In genomic region chr10:128095003-128095636, GRCm38 (mm10) we compare ENCODE assay signal across 8 mouse cellular contexts. TPM values are rescaled to one million over a fixed set of nuclear protein-coding genes. Genes with fewer than 3 reads are reported as not detected.
DNase-seq lines count a peak whose midpoint lies in the region; ATAC-seq lines count a peak whose summit lies in the region.

No protein-coding gene starts in this region.

- WGBS in kidney, embryonic 15.5 days, result 42% methylated on average over 9 of the region's 9 CpGs
- WGBS in forebrain, embryonic 16.5 days, result 28% methylated on average over 9 of the region's 9 CpGs
- WGBS in macrophage (ENCODE audit: missing documents), result 25% methylated on average over 9 of the region's 9 CpGs

- no peaks in the 10 kb centered on the region for H3K9me3 ChIP-seq in kidney, embryonic 15.5 days (replicated peaks)
- H3K9me3 ChIP-seq in forebrain, embryonic 16.5 days (ENCODE audit: control insufficient read depth, low read length), result no peaks in the 10 kb centered on the region

- H3K4me3 ChIP-seq in kidney, embryonic 15.5 days (replicated peaks), result peak overlapping the region; percentile 91
- no peak overlapping the region for H3K4me3 ChIP-seq in forebrain, embryonic 16.5 days (replicated peaks; ENCODE audit: low read length)
- H3K4me3 ChIP-seq in macrophage (ENCODE audit: inconsistent target), result peak overlapping the region; percentile 57

- H3K79me2 ChIP-seq in macrophage (ENCODE audit: inconsistent target), result peaks cover 58% of the 10 kb centered on the region

- no peaks in the 10 kb centered on the region for H3K27me3 ChIP-seq in kidney, embryonic 15.5 days
- no peaks in the 10 kb centered on the region for H3K27me3 ChIP-seq in forebrain, embryonic 16.5 days (replicated peaks; ENCODE audit: control insufficient read depth, insufficient read depth, low read length)

- no peak overlapping the region for H3K9ac ChIP-seq in kidney, embryonic 15.5 days
- no peak overlapping the region for H3K9ac ChIP-seq in forebrain, embryonic 16.5 days (replicated peaks; ENCODE audit: low read depth, low read length)

- H3K27ac ChIP-seq in kidney, embryonic 15.5 days, result peak overlapping the region; percentile 99
- no peak overlapping the region for H3K27ac ChIP-seq in forebrain, embryonic 16.5 days (ENCODE audit: low read length)
- H3K27ac ChIP-seq in macrophage, result peak overlapping the region; percentile 66

- H3K36me3 ChIP-seq in kidney, embryonic 15.5 days, result peaks cover 12% of the 10 kb centered on the region
- H3K36me3 ChIP-seq in forebrain, embryonic 16.5 days (ENCODE audit: control insufficient read depth, insufficient read depth), result peaks cover under 1% of the 10 kb centered on the region; the same call in 1 of the 2 replicates
- H3K36me3 ChIP-seq in macrophage (ENCODE audit: inconsistent target), result no peaks in the 10 kb centered on the region

- no peak for DNase-seq in kidney, postnatal 10 days
- DNase-seq in R1 (ENCODE audit: low read depth, low spot score), result peak; percentile 69
- no peak for DNase-seq in embryo, embryonic 11 days
- DNase-seq in thymus, postnatal 25 days, result no peak
- no peak for DNase-seq in embryo, embryonic 10.5 days (ENCODE audit: low spot score)

- no peak for ATAC-seq in kidney, embryonic 15.5 days (replicated peaks; ENCODE audit: low FRiP score)
- ATAC-seq in forebrain, embryonic 16.5 days, result no peak

- H3K4me2 ChIP-seq in kidney, embryonic 15.5 days, result peak overlapping the region; percentile 92
- H3K4me2 ChIP-seq in forebrain, embryonic 16.5 days (ENCODE audit: low read length), result peak overlapping the region; percentile 52; the same call in 1 of the 2 replicates

- H3K4me1 ChIP-seq in kidney, embryonic 15.5 days, result peaks cover 68% of the 10 kb centered on the region
- H3K4me1 ChIP-seq in forebrain, embryonic 16.5 days (replicated peaks; ENCODE audit: control insufficient read depth, insufficient read depth, low read length), result peaks cover 48% of the 10 kb centered on the region

RNA-seq across cellular contexts. Expression of gene Baz2a, which starts 3.7 kb away (rescaled TPM):
- 12.7 and 14.2 TPM in 2 replicates for polyA plus RNA-seq in kidney, embryonic 15.5 days (2015; fragmentation: Nextera tagmentation; extraction: Ambion mirVana)
- polyA plus RNA-seq in forebrain, embryonic 16.5 days (2015; fragmentation: Nextera tagmentation; extraction: Ambion mirVana), result 8.4 and 10.0 TPM in 2 replicates
- total RNA-seq in macrophage (2018; cell fraction: chromatin; rRNA removed), result 100 to 1,000 TPM in 21 of 26 experiments, 10 to 100 TPM in 5; 64.2 to 241 (median 179) TPM
- total RNA-seq in macrophage (2018; cell fraction: cytosol; rRNA removed), result 10 to 100 TPM; 23.9 to 57.1 (median 44.1) TPM
- 100 to 1,000 TPM in 15 of 26 experiments, 10 to 100 TPM in 11; 54.2 to 152 (median 102) TPM for total RNA-seq in macrophage (2018; cell fraction: nucleus; rRNA removed)
- 20.2 to 33.8 TPM (median 31.2 TPM) in 3 replicates for polyA plus RNA-seq in macrophage (2018)

RNA-seq across cellular contexts. Expression of gene Atp5b, which starts 12.0 kb away (rescaled TPM):
- 2,850 and 2,855 TPM in 2 replicates for polyA plus RNA-seq in kidney, embryonic 15.5 days (2015; fragmentation: Nextera tagmentation; extraction: Ambion mirVana)
- 2,097 and 2,145 TPM in 2 replicates for polyA plus RNA-seq in forebrain, embryonic 16.5 days (2015; fragmentation: Nextera tagmentation; extraction: Ambion mirVana)
- total RNA-seq in macrophage (2018; cell fraction: chromatin; rRNA removed), result 100 to 1,000 TPM; 115 to 422 (median 284) TPM
- 100 to 1,000 TPM; 573 to 964 (median 692) TPM for total RNA-seq in macrophage (2018; cell fraction: cytosol; rRNA removed)
- 100 to 1,000 TPM; 137 to 411 (median 296) TPM for total RNA-seq in macrophage (2018; cell fraction: nucleus; rRNA removed)
- 455 to 1,015 TPM (median 549 TPM) in 3 replicates for polyA plus RNA-seq in macrophage (2018)

RNA-seq across cellular contexts. Expression of gene Ptges3, which starts 36.4 kb away (rescaled TPM):
- polyA plus RNA-seq in kidney, embryonic 15.5 days (2015; fragmentation: Nextera tagmentation; extraction: Ambion mirVana), result 493 and 571 TPM in 2 replicates
- polyA plus RNA-seq in forebrain, embryonic 16.5 days (2015; fragmentation: Nextera tagmentation; extraction: Ambion mirVana), result 395 and 436 TPM in 2 replicates
- total RNA-seq in macrophage (2018; cell fraction: chromatin; rRNA removed), result 10 to 100 TPM; 20.4 to 59.5 (median 32.0) TPM
- 100 to 1,000 TPM; 104 to 143 (median 120) TPM for total RNA-seq in macrophage (2018; cell fraction: cytosol; rRNA removed)
- total RNA-seq in macrophage (2018; cell fraction: nucleus; rRNA removed), result 10 to 100 TPM; 32.1 to 91.0 (median 51.0) TPM
- polyA plus RNA-seq in macrophage (2018), result 66.7 to 167 TPM (median 80.1 TPM) in 3 replicates

RNA-seq across cellular contexts. Expression of gene Naca, which starts 59.7 kb away (rescaled TPM):
- polyA plus RNA-seq in kidney, embryonic 15.5 days (2015; fragmentation: Nextera tagmentation; extraction: Ambion mirVana), result 838 and 886 TPM in 2 replicates
- polyA plus RNA-seq in forebrain, embryonic 16.5 days (2015; fragmentation: Nextera tagmentation; extraction: Ambion mirVana), result 545 and 574 TPM in 2 replicates
- 100 to 1,000 TPM in 1 of 26 experiments, 10 to 100 TPM in 25; 30.8 to 141 (median 53.1) TPM for total RNA-seq in macrophage (2018; cell fraction: chromatin; rRNA removed)
- 100 to 1,000 TPM; 284 to 845 (median 449) TPM for total RNA-seq in macrophage (2018; cell fraction: cytosol; rRNA removed)
- total RNA-seq in macrophage (2018; cell fraction: nucleus; rRNA removed), result 100 to 1,000 TPM in 5 of 26 experiments, 10 to 100 TPM in 21; 51.7 to 128 (median 91.8) TPM
- 676 to 712 TPM (median 694 TPM) in 3 replicates for polyA plus RNA-seq in macrophage (2018)
